Mouse (Mus musculus) erythroblast, embryonic 14.5 days (primary cell): Measurements from ENCODE around the gene Plaur. TPM values are rescaled to one million over a fixed set of nuclear protein-coding genes. Genes with fewer than 3 reads are reported as not detected.

Experiments used
- H3K27me3 ChIP-seq: 2 replicates; pipeline ENCODE4 v1.6.1; 2012; ENCODE audit warnings: inconsistent platforms; ENCODE audit not compliant: control insufficient read depth
- H3K36me3 ChIP-seq: 2 replicates; pipeline ENCODE4 v1.6.1; 2012; ENCODE audit warnings: mild to moderate bottlenecking, inconsistent platforms; ENCODE audit not compliant: control insufficient read depth
- H3K4me1 ChIP-seq: 2 replicates; pipeline ENCODE4 v1.6.1; 2012; ENCODE audit warnings: inconsistent platforms; ENCODE audit not compliant: control insufficient read depth
- H3K4me3 ChIP-seq: replicated peaks from 2 replicates; pipeline ENCODE3; 2012; ENCODE audit warnings: moderate library complexity, mild to moderate bottlenecking, inconsistent platforms
- H3K9me3 ChIP-seq: 2 replicates; pipeline ENCODE4 v1.6.1; 2012; ENCODE audit warnings: low read length, inconsistent platforms, mixed read lengths; ENCODE audit not compliant: control insufficient read depth
- GATA1 ChIP-seq: IDR thresholded peaks from 2 replicates; pipeline ENCODE4 v1.6.1; 2012; ENCODE audit warnings: low read length, inconsistent platforms, mixed read lengths
- TAL1 ChIP-seq: IDR thresholded peaks from 3 replicates; pipeline ENCODE4 v1.6.1; 2012; ENCODE audit warnings: low read length, inconsistent platforms, mixed read lengths
- polyA plus RNA-seq: library from polyadenylated mRNA; stranded (reverse); fragments of >175 nt; gene quantifications from 2 replicates; pipeline ENCODE4 v1.2.3, GENCODE M21; 2012

Plaur gene
- polyA plus RNA-seq, 1 experiment = 0.08 TPM

GRCm38 (mm10) chr7:24500929-24501328 lies 38.6 kb downstream of the Plaur start:
- TF ChIP-seq TAL1 (no peak), GATA1 (no peak)
- Histone ChIP-seq H3K36me3 (no peaks in the 10 kb centered on the region), H3K4me1 (peaks cover 7% of the 10 kb centered on the region), H3K27me3 (peaks cover 79% of the 10 kb centered on the region), H3K9me3 (peaks cover 9% of the 10 kb centered on the region), H3K4me3 (no peak overlapping the region)

DNA sequence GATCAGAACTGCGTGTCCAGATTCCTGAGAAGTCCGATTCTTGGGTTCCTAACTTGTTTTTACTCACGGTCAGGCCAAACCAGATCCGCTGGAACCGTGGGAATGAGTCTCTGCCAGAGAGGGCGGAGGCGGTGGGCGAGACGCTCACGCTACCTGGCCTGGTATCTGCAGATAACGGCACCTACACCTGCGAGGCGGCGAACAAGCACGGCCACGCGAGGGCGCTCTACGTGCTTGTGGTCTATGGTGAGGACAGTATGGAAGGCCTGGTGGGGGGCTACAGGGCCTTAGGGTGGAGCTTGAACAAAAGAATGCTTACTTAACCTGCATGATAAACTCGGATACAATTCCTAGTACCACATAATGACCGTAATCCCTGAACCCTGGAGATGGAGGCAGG lies 39.2 kb downstream of the Plaur start:
- no peak for TF ChIP-seq GATA1
- H3K4me1 ChIP-seq = peaks cover 9% of the 10 kb centered on the region
- peaks cover 9% of the 10 kb centered on the region for H3K9me3 ChIP-seq
- peaks cover 85% of the 10 kb centered on the region for H3K27me3 ChIP-seq
- no peaks in the 10 kb centered on the region for H3K36me3 ChIP-seq
- no peak overlapping the region for H3K4me3 ChIP-seq

GRCm38 (mm10) chr7:24504004-24504403 lies 41.7 kb downstream of the Plaur start:
- Histone ChIP-seq H3K9me3 (peaks cover 9% of the 10 kb centered on the region), H3K4me3 (no peak overlapping the region)
- no peak for TF ChIP-seq GATA1
- TF ChIP-seq TAL1 = no peak

GRCm38 (mm10) chr7:24504868-24505267 lies 42.6 kb downstream of the Plaur start:
- H3K9me3 ChIP-seq = peaks cover 9% of the 10 kb centered on the region
- H3K27me3 ChIP-seq = peaks cover 71% of the 10 kb centered on the region
- TF ChIP-seq GATA1 (no peak), TAL1 (no peak)

More at GRCm38 (mm10) chr7:24504004-24504403, 41.7 kb downstream of the Plaur start:
- Histone ChIP-seq H3K27me3 (peaks cover 80% of the 10 kb centered on the region), H3K36me3 (no peaks in the 10 kb centered on the region), H3K4me1 (peaks cover 25% of the 10 kb centered on the region)

GRCm38 (mm10) chr7:24505447-24506064 lies 43.3 kb downstream of the Plaur start:
- Histone ChIP-seq H3K27me3 (peaks cover 65% of the 10 kb centered on the region), H3K4me1 (peaks cover 23% of the 10 kb centered on the region), H3K9me3 (peaks cover 4% of the 10 kb centered on the region), H3K4me3 (no peak overlapping the region), H3K36me3 (no peaks in the 10 kb centered on the region)
- TF ChIP-seq TAL1 = no peak
- TF ChIP-seq GATA1 = no peak

More at GRCm38 (mm10) chr7:24504868-24505267, 42.6 kb downstream of the Plaur start:
- H3K36me3 ChIP-seq = no peaks in the 10 kb centered on the region
- peaks cover 25% of the 10 kb centered on the region for H3K4me1 ChIP-seq
- no peak overlapping the region for H3K4me3 ChIP-seq

DNA sequence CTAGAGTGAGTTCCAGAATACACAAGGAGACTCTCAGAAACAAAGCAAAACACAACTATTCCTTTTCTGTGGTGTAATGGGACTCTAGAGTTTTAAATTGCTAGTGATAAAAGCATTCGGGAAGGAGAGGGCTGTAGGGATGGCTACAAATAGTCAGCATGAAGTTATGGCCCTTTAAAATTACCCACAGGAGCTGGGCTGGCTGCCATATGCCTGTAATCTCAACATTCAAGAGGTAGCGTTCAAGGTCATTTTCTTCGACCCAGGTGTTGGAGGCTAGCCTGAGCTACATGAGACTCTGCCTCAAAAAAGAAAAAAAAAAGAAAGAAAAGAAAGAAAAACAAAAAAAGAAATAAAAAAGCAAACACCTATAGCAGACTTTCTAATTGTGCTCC lies 43.8 kb downstream of the Plaur start:
- Histone ChIP-seq H3K36me3 (no peaks in the 10 kb centered on the region), H3K27me3 (peaks cover 60% of the 10 kb centered on the region), H3K4me3 (no peak overlapping the region), H3K9me3 (no peaks in the 10 kb centered on the region), H3K4me1 (peaks cover 23% of the 10 kb centered on the region)
- TF ChIP-seq TAL1 (no peak), GATA1 (no peak)

- Histone ChIP-seq H3K4me3 (peak overlapping the region; percentile 82), H3K4me1 (peaks cover 21% of the 10 kb centered on the region), H3K36me3 (no peaks in the 10 kb centered on the region), H3K9me3 (no peaks in the 10 kb centered on the region), H3K27me3 (peaks cover 56% of the 10 kb centered on the region)
- TF ChIP-seq TAL1 (no peak), GATA1 (no peak)
These were observed 44.2 kb downstream of the Plaur start for GRCm38 (mm10) chr7:24506476-24506837.

DNA sequence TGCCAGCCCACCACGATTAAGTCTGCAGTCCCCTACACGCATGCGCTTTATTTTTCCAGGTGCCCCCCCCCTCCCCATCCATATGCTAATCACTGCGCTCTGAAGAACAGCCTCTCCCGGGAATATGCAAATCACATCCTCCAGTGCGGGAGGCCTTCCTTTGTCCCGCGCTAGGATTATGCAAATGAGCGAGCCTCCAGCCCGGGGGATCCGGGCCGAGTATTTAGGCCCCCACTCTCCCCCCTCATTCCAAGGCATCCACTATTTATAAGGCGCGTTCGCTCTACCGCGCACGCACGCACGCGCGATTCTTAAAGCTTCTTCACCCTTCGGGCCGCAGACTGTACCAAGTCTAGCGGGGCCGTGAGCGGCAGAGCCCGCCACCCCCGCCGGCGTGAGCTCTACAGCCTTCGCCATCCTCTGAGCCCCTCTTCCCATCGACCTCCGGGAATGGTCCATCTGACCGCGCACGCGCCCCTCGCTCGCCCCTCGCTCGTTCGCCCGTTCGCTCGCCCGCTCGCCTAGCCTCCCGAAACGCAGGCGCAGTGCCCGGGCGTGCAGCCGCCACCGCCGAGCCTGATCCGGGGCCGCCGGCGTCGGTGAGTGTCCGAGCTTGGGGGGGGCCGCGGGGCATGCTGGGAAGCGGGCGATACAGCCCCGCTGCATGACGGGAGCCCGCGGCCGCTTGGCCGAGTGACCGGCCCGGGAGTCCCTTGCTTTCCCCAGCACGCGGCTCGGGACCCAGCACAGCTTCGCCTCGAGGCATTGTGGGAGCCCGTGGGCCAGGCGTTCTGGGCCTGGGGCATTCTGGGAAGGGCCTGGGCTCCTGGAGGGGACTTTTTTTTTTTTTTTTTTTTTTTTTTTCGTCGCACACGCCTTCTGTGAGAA lies 44.8 kb downstream of the Plaur start, which contains the start of gene Zfp428:
Gene Zfp428 (plus strand): TSS at position 169 of the 888 bp plus-strand sequence.
- H3K4me1 ChIP-seq = peaks cover 20% of the 10 kb centered on the region
- H3K4me3 ChIP-seq = peak within 1 kb of the TSS; percentile 82
- no peaks in the 10 kb centered on the region for H3K9me3 ChIP-seq
- TF ChIP-seq GATA1 (no peak), TAL1 (no peak)
- peaks cover 50% of the 10 kb centered on the region for H3K27me3 ChIP-seq
- H3K36me3 ChIP-seq = no peaks in the 10 kb centered on the region

- H3K9me3 ChIP-seq = no peaks in the 10 kb centered on the region
- peaks cover 20% of the 10 kb centered on the region for H3K4me1 ChIP-seq
- H3K4me3 ChIP-seq = peak overlapping the region; percentile 82
- no peaks in the 10 kb centered on the region for H3K36me3 ChIP-seq
- TF ChIP-seq TAL1 (no peak), GATA1 (no peak)
- peaks cover 44% of the 10 kb centered on the region for H3K27me3 ChIP-seq
These were observed 45.4 kb downstream of the Plaur start for GRCm38 (mm10) chr7:24507726-24508114.
